Mouse (Mus musculus): ENCODE measurements around the gene Ctsl.

Ctsl gene

GRCm38 (mm10) chr13:64373695-64374094 lies 3.0 kb upstream of the Ctsl start:
- DNase-seq (ENCODE audit: low read depth, low spot score): no peak

GRCm38 (mm10) chr13:64369805-64370172 lies 901 bp downstream of the Ctsl start:
- DNase-seq (ENCODE audit: low read depth, low spot score): peak; percentile 40

- no peak for DNase-seq (ENCODE audit: low read depth, low spot score)
These were observed 2.1 kb downstream of the Ctsl start for GRCm38 (mm10) chr13:64368596-64368995.

- no peak for DNase-seq (ENCODE audit: low read depth, low spot score)
These were observed 3.1 kb downstream of the Ctsl start for GRCm38 (mm10) chr13:64367615-64368014.

- no peak for DNase-seq (ENCODE audit: low read depth, low spot score)
These were observed 5.4 kb downstream of the Ctsl start for GRCm38 (mm10) chr13:64365326-64365725.

GRCm38 (mm10) chr13:64364258-64364657 lies 6.4 kb downstream of the Ctsl start:
- peak; percentile 77 for DNase-seq (ENCODE audit: low read depth, low spot score)

- no peak for DNase-seq (ENCODE audit: low read depth, low spot score)
These were observed 8.6 kb downstream of the Ctsl start for GRCm38 (mm10) chr13:64362139-64362538.

GRCm38 (mm10) chr13:64361020-64361419 lies 9.7 kb downstream of the Ctsl start:
- DNase-seq (ENCODE audit: low read depth, low spot score): no peak

- DNase-seq (ENCODE audit: low read depth, low spot score): no peak
These were observed 11.0 kb downstream of the Ctsl start for GRCm38 (mm10) chr13:64359702-64360101.

- DNase-seq (ENCODE audit: low read depth, low spot score): no peak
These were observed 12.2 kb downstream of the Ctsl start for GRCm38 (mm10) chr13:64358476-64358875.

- no peak for DNase-seq (ENCODE audit: low read depth, low spot score)
These were observed 13.3 kb downstream of the Ctsl start for GRCm38 (mm10) chr13:64357389-64357788.

GRCm38 (mm10) chr13:64349474-64349873 lies 21.2 kb downstream of the Ctsl start:
- DNase-seq (ENCODE audit: low read depth, low spot score): no peak

GRCm38 (mm10) chr13:64344082-64344501 lies 26.6 kb downstream of the Ctsl start:
- no peak for DNase-seq (ENCODE audit: low read depth, low spot score)

- DNase-seq (ENCODE audit: low read depth, low spot score): no peak
These were observed 27.1 kb downstream of the Ctsl start for GRCm38 (mm10) chr13:64343598-64343997.

- DNase-seq (ENCODE audit: low read depth, low spot score): no peak
These were observed 35.1 kb downstream of the Ctsl start for GRCm38 (mm10) chr13:64335546-64336132.

GRCm38 (mm10) chr13:64333102-64333501 lies 37.6 kb downstream of the Ctsl start:
- DNase-seq (ENCODE audit: low read depth, low spot score): no peak

GRCm38 (mm10) chr13:64332321-64332720 lies 38.4 kb downstream of the Ctsl start:
- DNase-seq (ENCODE audit: low read depth, low spot score): no peak

- DNase-seq (ENCODE audit: low read depth, low spot score): no peak
These were observed 48.0 kb downstream of the Ctsl start for GRCm38 (mm10) chr13:64322561-64323281.

GRCm38 (mm10) chr13:64320334-64320733 lies 50.4 kb downstream of the Ctsl start:
- no peak for DNase-seq (ENCODE audit: low read depth, low spot score)

- no peak for DNase-seq (ENCODE audit: low read depth, low spot score)
These were observed 50.9 kb downstream of the Ctsl start for GRCm38 (mm10) chr13:64319782-64320181.

- DNase-seq (ENCODE audit: low read depth, low spot score): no peak
These were observed 52.3 kb downstream of the Ctsl start for GRCm38 (mm10) chr13:64318355-64318754.

- DNase-seq (ENCODE audit: low read depth, low spot score): peak; percentile 76
These were observed 55.1 kb downstream of the Ctsl start for GRCm38 (mm10) chr13:64315483-64316050.

- DNase-seq (ENCODE audit: low read depth, low spot score): no peak
These were observed 56.6 kb downstream of the Ctsl start for GRCm38 (mm10) chr13:64314041-64314440.

Data from CD4-positive, CD25-positive, alpha-beta regulatory T cell, adult 2 months (primary cell).